Mouse (Mus musculus): ENCODE results near the gene Msgn1.

Msgn1 gene

GRCm38 (mm10) chr12:11208872-11209271 lies at the start of gene Msgn1:
Gene Msgn1 (minus strand): TSS chr12:11208972.
- DNase-seq, result no peak

DNA sequence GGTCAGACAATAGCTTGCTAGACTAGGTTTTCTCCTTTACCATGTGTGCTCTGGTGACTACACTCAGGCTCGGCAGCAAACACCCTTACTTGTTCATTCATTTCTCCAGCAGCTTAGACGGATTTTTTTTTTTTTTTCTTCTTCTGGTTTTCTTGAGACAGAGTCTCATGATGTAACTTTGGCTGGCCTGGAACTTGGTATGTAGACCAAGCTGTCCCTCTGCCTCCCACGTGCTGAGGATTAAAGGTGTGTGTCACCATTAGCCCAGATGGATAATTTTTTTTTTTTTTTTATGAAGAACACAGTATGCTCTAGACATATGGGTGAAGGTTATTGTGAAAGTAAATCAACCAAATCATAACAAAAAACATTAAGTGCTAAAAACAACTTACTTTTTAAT lies 41.5 kb upstream of the Msgn1 start:
- no peak for DNase-seq

GRCm38 (mm10) chr12:11247460-11247859 lies 38.7 kb upstream of the Msgn1 start:
- no peak for DNase-seq

GRCm38 (mm10) chr12:11235996-11236395 lies 27.2 kb upstream of the Msgn1 start:
- no peak for DNase-seq

DNA sequence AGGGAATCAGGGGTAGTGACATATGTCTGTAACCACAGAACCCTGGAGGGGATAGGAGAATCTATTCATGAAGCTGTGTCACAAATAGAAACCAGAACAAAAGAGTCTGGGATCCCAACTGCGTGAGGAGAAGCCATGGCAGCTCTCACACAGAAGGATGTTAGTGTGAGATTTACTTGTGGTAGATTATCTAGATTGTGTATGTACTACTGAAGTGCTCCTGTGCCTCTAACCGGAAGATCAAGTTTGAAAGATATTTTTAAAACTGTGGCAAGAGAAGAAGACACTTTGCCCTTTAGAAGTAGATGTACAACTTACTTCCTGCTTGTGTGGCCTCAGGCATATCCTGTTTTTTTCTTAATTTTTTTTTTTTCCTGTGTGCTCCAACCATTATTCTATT lies 21.5 kb upstream of the Msgn1 start:
- DNase-seq, result no peak

- no peak for DNase-seq
Observed at GRCm38 (mm10) chr12:11226529-11227268, 17.9 kb upstream of the Msgn1 start.

DNA sequence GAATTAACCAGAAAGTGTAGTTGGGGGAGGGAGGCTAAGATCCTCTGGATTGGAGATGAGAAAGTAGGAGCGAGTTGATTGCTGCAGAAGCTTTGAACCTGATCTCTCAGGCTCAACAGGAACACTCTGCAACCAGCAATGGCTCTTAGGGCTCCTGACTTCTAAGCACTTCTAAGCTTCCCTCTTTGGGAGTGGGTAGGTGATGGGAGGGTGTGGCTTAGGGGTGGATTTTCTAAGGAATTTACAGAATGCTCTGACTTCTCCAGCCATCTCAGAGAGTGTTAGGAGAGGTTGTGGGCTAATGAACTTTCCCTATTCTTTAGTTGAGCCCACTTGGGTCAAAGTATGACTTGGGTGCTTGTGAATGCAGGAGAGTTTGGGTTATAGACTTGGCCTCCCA lies 17.4 kb upstream of the Msgn1 start:
- no peak for DNase-seq

DNA sequence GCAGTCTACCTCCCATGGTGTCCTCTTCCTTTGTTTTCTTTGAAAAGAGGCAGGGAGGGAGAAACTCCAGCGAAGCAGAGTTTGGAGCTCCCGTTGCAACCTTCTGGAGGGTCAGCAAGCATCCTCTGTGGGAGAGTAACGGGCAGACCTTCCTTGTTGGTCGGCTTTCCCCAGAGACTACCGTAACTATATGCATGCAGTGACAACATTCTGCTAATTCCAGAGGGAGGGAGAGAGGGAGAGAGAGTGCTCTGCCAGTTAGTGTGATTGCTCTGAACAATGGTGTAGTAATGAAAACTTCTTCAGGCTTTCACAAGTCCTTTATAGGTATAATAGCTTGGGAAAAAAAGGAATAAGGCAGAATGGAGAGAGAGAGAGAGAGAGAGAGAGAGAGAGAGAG lies 15.9 kb upstream of the Msgn1 start:
- no peak for DNase-seq

GRCm38 (mm10) chr12:11223090-11223489 lies 14.3 kb upstream of the Msgn1 start:
- no peak for DNase-seq

GRCm38 (mm10) chr12:11222566-11222965 lies 13.8 kb upstream of the Msgn1 start:
- no peak for DNase-seq

- peak; percentile 55 for DNase-seq
Observed at GRCm38 (mm10) chr12:11221524-11222330, 13.0 kb upstream of the Msgn1 start.

DNA sequence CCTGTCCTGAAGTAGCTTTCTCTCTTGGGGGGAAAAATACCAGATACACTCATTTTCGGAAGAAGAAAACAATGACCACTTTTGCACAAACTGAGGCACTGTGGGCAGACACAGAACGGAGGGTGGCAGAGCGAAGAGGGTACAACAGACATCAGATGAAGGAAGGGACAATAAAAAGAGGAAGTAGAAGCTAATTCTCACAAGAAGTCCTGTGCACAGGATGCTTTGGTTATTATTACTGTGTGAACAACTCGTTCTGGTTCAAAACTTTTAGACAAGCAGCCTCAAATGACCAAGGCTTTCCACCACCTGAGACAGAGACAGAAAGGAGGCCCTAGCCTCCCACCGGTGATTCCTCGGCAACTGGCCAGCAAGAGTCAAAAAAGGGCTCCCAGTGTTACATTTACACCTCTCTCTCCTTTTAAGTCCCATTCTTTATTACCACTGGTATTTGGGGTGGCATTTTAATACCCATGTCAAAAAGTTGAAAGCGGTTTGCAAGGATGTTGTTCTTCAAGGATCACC lies 9.0 kb upstream of the Msgn1 start:
- DNase-seq, result no peak

GRCm38 (mm10) chr12:11216454-11216853 lies 7.7 kb upstream of the Msgn1 start:
- no peak for DNase-seq

DNA sequence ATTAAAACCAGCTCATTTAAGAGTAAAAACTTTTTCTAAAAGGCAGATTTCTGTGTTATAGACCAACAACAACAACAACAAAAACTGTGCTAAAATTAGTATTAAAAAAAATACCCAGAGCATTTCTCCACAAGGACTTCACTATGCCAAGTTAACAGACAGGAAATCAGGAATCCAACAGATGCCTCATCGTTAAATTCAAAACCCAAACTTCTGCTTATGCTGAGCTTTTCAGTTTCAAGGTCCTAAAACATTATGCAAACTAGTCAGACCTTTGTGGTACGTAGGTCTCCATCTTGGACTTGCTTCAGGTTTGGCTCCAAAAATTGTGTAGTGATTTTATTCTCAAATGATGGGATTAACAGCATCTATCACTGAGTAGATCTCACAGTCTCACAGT lies 6.8 kb upstream of the Msgn1 start:
- DNase-seq, result no peak

DNA sequence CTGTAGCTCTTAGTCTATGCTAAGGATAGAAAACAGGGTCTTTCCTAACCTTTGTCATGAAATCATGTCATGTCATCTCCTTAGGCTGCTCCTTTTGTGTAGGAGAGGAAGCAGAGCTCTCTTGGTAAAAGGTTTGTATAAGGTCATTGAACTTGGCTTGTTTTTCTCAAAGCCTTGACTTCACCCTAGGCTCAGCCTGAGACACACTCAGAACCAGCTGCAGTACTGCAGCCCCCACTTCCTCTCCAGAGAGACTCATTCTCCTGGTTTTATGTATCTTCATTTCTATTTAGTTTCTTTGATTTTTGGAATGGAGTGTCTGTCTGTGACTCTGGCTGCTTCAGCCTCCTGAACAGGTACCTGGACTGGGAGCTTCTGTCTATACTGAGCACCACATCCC lies 6.0 kb upstream of the Msgn1 start:
- DNase-seq, result no peak

GRCm38 (mm10) chr12:11212881-11213280 lies 4.1 kb upstream of the Msgn1 start:
- DNase-seq, result no peak

DNA sequence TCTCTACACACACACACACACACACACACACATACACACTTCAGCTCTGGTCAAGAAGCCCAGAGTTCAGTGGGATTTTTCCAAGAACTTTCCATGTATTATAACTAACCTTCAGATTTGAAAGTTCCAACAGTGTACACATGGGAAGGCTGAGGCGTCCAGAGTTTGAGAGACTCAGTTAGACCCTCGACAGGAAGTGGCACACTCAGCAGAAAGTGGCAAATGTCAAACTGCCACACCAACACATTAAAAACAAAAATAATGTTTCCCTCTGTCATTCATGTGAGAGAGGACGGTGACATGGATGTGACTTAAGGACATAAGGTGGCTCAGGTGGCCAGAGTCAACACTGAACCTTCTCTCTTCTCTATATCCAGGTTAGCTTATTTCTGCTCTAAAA lies 1.6 kb upstream of the Msgn1 start:
- DNase-seq, result no peak

DNA sequence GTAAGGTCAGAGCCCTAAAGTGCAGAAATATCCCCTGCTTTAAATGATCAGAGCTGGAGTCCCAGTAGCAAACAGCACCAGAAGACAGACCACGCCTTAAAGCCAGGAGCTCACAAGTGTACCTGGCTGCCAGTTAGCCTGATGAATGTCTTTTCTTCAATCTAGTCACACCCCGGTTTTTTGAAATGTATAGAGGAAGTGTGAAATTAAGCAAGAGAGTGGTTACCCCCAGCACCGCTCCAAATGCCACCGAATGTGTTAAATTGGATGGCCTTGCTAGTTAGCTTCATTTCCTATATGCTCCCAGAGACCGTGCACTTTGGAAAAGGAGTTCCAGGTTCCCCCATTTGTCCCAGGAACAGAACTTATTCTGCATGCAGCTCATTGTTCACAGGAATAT lies 864 bp upstream of the Msgn1 start:
- DNase-seq, result no peak

GRCm38 (mm10) chr12:11206321-11206720 lies 2.5 kb downstream of the Msgn1 start:
- no peak for DNase-seq

DNA sequence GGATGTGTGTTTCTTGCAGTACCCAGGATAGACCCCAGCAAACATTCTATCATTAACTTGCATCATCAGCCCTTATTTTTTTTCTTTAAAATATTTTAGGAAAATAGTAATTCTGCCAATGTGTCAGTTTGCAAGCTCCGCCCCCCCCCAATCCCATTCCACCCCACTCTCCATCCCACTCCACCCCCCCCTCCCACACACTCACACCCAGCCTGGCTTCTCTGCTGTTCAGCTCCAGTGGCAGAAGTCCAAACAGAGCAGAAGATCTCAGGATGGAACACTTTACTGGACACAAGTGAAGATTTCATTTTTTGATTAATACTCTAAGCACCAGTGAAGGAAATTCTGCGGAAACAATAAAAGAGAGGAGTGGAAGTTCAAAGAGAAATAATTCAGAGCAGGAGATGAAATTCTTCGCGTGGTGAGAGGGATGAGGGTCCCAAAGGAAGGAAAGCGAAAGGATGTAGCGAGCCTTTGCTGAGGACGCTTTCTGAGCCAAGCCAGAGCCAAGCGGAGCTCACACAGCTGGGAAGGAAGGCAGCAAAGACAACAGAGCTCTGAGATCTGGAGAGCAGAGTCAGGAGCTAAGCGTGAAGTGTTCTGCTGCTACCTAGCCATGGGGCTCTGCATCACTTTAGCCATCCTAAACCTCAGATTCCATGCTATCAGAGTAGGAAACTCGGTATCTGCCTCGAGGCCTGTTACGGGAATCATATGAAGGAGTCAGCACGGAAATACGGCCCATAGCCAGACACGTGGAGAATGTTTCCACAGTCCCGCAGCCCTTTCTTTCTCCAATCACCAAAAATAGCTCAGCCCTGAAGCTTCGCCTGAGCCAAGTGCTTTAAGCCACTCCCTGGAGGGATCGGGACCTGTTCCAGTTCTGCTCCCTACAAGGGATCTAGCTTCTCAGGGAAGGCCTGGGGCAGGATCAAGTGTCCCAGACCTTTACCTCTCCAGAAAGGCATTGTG lies 4.8 kb downstream of the Msgn1 start:
- no peak for DNase-seq

- DNase-seq, result no peak
Observed at GRCm38 (mm10) chr12:11202476-11202875, 6.3 kb downstream of the Msgn1 start.

DNA sequence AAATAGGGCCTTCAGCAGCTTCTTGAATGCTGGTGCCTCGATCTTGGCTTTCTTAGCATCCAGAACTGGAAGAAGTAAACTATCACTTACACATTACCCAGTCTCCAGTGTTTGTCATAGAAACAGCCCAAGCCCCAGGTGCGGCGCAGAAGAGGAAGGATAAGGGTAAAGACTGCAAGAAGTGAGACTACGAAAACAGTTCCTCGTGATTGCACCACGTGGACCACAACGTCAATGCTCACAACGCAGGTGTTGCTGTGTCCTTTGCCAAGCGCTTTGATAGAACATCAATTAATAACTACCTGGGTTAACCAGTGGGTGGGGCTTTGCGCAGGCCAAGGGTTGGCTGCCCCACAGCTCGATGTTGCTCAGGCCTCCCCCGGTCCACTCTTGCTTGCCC lies 8.1 kb downstream of the Msgn1 start:
- DNase-seq, result no peak

GRCm38 (mm10) chr12:11198551-11198950 lies 10.2 kb downstream of the Msgn1 start:
- DNase-seq, result no peak

Data from embryo, embryonic 11 days (tissue).